In the genomic region with DNA sequence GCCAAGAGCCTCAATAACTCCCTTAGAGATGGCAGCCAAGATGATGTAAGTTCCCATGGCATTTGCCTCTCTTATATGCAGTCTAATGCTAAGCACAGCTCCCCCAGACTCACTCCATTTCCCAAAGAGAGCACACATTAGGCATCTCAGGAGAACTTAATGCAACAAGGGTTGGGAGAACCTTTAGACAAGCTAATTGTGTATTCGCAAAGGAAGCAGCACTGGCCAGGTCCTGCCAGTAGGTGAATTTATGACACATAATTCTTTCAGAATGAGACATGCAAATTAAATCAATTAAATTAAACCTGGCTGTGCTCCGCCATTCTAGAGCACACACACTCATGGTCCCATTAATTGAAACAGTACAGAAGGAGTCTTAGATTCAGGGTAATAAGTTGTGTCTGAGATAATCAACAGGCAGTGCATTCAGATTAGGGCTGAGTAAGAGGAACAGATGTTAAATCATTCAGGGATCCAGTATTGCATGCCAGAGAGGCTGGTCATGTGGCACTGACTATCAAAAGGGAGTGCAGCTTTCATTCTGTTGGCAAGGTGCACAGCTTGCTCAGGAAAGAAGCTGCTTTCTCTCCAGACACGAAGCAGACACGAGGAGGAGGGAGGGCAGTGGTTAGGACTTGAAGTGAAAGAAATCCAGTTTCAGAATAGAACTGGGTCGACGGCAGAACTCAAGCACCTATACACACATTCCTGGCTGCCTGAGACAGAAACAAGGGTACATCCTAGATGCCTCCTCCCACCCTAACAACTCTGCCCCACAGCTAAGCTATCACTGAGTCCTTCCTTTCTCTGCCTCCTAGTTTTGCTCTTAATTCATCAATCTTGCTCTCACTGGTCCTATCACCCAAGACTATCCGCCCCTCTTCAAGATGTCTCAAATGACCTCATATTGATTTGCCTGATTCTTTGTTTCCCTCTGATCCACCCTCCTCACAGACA, we compare ENCODE assay signal across 8 mouse cellular contexts.
A peak's percentile ranks its signal among the peaks of the same experiment; 100 is the strongest.
DNase-seq lines count a peak whose midpoint lies in the region; ATAC-seq lines count a peak whose summit lies in the region.

No protein-coding gene starts in this region.

- H3K4me3 ChIP-seq in kidney, embryonic 16.5 days (ENCODE audit: low read length), result no peak overlapping the region

- H3K9me3 ChIP-seq in kidney, embryonic 16.5 days (ENCODE audit: low read length), result no peaks in the 10 kb centered on the region

- ATAC-seq in kidney, embryonic 16.5 days (ENCODE audit: low FRiP score, low TSS enrichment), result no peak

- H3K27me3 ChIP-seq in kidney, embryonic 16.5 days (ENCODE audit: insufficient read depth, low read length), result no peaks in the 10 kb centered on the region

- H3K4me2 ChIP-seq in kidney, embryonic 16.5 days (replicated peaks; ENCODE audit: low read depth, low read length), result no peak overlapping the region

- no peak overlapping the region for H3K9ac ChIP-seq in kidney, embryonic 16.5 days (replicated peaks; ENCODE audit: low read length)

- peak; percentile 34 to 47 for DNase-seq in cerebellum, postnatal 10 days
- DNase-seq in cerebellum, adult 18-20 months, result no peak
- DNase-seq in ovary, adult 18-20 months (ENCODE audit: low spot score), result peak; percentile 22
- DNase-seq in ovary, postnatal 10 days (ENCODE audit: low spot score), result no peak
- peak; percentile 37 to 53 for DNase-seq in layer of hippocampus, postnatal 10 days (ENCODE audit: low spot score in 2 of 2)
- peak; percentile 3 for DNase-seq in right cerebral cortex, postnatal 4 days
- DNase-seq in kidney, adult 18-20 months, result no peak

- no peaks in the 10 kb centered on the region for H3K4me1 ChIP-seq in kidney, embryonic 16.5 days (ENCODE audit: insufficient read depth, low read length)

- WGBS in kidney, embryonic 16.5 days, result 69% methylated on average over 7 of the region's 7 CpGs

- no peak overlapping the region for H3K27ac ChIP-seq in kidney, embryonic 16.5 days (ENCODE audit: low read length)

- no peaks in the 10 kb centered on the region for H3K36me3 ChIP-seq in kidney, embryonic 16.5 days (ENCODE audit: insufficient read depth, low read length)

Comparison
In these comparisons a context has a peak if more than half of its experiments do, and no peak if none do; other contexts are left out.
1. DNase-seq: peak in cerebellum, postnatal 10 days (2 of 2), ovary, adult 18-20 months (single experiment), layer of hippocampus, postnatal 10 days (2 of 2) and right cerebral cortex, postnatal 4 days (single experiment); none in cerebellum, adult 18-20 months (0 of 2), ovary, postnatal 10 days (single experiment) and kidney, adult 18-20 months (single experiment).